ENCODE assay signal across 8 mouse cellular contexts in the genomic region with DNA sequence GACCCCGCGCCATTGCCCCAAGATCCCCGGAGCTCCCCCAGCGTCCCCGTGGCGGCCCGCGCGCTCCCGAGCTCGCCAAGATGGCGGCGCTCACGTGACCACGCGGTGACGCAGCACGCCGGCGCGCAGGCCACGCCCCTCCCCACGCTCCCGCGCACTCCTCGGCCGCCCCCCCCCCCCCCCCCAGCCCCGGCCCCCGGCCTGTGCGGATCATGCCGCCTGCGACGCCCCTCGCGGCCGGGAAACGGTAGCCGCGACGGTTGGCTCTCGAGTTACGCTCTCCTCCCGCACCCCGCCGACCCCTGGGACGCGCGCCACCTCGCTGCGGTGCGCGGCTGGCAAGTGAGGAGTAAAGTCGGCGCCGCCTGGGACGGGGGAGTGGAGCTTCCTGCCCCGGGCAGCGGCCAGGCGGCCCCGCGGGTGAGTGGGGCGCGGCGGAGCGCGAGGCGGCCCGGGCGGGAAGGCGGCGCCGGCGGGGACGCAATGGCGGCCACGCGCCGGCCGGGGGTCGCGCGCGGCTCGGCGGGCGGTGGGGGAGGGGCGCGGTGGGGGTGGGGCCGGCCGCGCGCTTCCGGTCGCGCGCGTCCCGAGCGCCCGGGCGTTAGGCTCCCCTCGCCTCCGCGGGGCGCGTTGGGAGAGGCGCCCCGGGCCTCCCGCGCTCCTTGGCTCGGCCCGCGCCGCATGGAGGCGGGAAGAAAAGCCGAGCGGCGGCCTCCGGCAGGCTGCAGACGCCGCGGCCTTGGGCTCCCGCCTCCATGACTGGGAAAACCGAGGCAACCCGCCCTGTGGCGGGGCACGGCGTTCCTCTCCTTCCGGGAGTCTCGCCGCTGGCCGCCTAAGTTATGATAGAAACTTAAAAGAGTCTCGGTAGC. TPM values are rescaled to one million over a fixed set of nuclear protein-coding genes. Genes with fewer than 3 reads are reported as not detected.
DNase-seq lines count a peak whose midpoint lies in the region; ATAC-seq and TF ChIP-seq lines count a peak whose summit lies in the region.

A gene (plus strand): TSS at position 157 of the 872 bp plus-strand sequence.

- peak within 1 kb of the TSS; percentile 100 for H3K27ac ChIP-seq in forebrain, embryonic 15.5 days (replicated peaks)
- H3K27ac ChIP-seq in lung, embryonic 14.5 days (ENCODE audit: low read depth) = peak within 1 kb of the TSS; percentile 100

- H3K27me3 ChIP-seq in G1E (ENCODE audit: insufficient read depth, low read length) = no peaks in the 10 kb centered on the region
- H3K27me3 ChIP-seq in forebrain, embryonic 15.5 days = no peaks in the 10 kb centered on the region
- H3K27me3 ChIP-seq in lung, embryonic 14.5 days (ENCODE audit: insufficient read depth, low read length) = no peaks in the 10 kb centered on the region

- intact Hi-C loops in heart, postnatal 14 days (cut with DNase I) = no loop called here

- WGBS in forebrain, embryonic 15.5 days = under 1% methylated on average over 103 of the region's 133 CpGs
- WGBS in large intestine, adult 2 months = 1% methylated on average over 82 of the region's 133 CpGs
- under 1% methylated on average over 101 of the region's 133 CpGs for WGBS in lung, embryonic 14.5 days

- H3K9ac ChIP-seq in forebrain, embryonic 15.5 days (replicated peaks) = peak within 1 kb of the TSS; percentile 100
- peak within 1 kb of the TSS; percentile 99 for H3K9ac ChIP-seq in lung, embryonic 14.5 days

- peaks cover 24% of the 10 kb centered on the region for H3K9me3 ChIP-seq in G1E (replicated peaks)
- H3K9me3 ChIP-seq in forebrain, embryonic 15.5 days = no peaks in the 10 kb centered on the region
- H3K9me3 ChIP-seq in lung, embryonic 14.5 days (ENCODE audit: low read depth, low read length) = 0 out of 2 replicates have a peak, but pooled peaks cover 3% of the 10 kb centered on the region

- H3K4me1 ChIP-seq in G1E (ENCODE audit: insufficient read depth, low read depth, low read length) = peaks cover 46% of the 10 kb centered on the region
- H3K4me1 ChIP-seq in forebrain, embryonic 15.5 days = peaks cover 27% of the 10 kb centered on the region
- 0 out of 2 replicates have a peak, but pooled peaks cover 5% of the 10 kb centered on the region for H3K4me1 ChIP-seq in lung, embryonic 14.5 days (ENCODE audit: insufficient read depth)

- no peak for TF ChIP-seq CTCF in G1E (IDR thresholded peaks at IDR 0.05; ENCODE audit: low read depth, low read length)
- peak; percentile 25; the same call in 1 of the 2 replicates for TF ChIP-seq CTCF in lung, embryonic 14.5 days (IDR thresholded peaks at IDR 0.05; ENCODE audit: low read depth)

- peak; percentile 43; the same call in 1 of the 2 replicates for ATAC-seq in G1E (ENCODE audit: extremely low read depth, insufficient number of reproducible peaks, low FRiP score, poor library complexity, severe bottlenecking)
- peak; percentile 82 for ATAC-seq in forebrain, embryonic 15.5 days (replicated peaks)
- ATAC-seq in lung, embryonic 14.5 days (ENCODE audit: insufficient read depth) = peak; percentile 84
- peak; percentile 60 for ATAC-seq in neutrophil, adult 5-6 weeks (ENCODE audit: extremely low read depth, insufficient number of reproducible peaks, low FRiP score, poor library complexity, severe bottlenecking)

- peaks cover 56% of the 10 kb centered on the region for H3K36me3 ChIP-seq in G1E (replicated peaks)
- H3K36me3 ChIP-seq in forebrain, embryonic 15.5 days = no peaks in the 10 kb centered on the region
- peaks cover 5% of the 10 kb centered on the region for H3K36me3 ChIP-seq in lung, embryonic 14.5 days (ENCODE audit: insufficient read depth)

- peak within 1 kb of the TSS; percentile 86 for H3K4me3 ChIP-seq in G1E (ENCODE audit: low read depth, low read length)
- peak within 1 kb of the TSS; percentile 97 for H3K4me3 ChIP-seq in forebrain, embryonic 15.5 days
- peak within 1 kb of the TSS; percentile 84 for H3K4me3 ChIP-seq in lung, embryonic 14.5 days (ENCODE audit: low read depth, low read length)

- peak within 1 kb of the TSS; percentile 48 for H3K4me2 ChIP-seq in forebrain, embryonic 15.5 days (replicated peaks)
- H3K4me2 ChIP-seq in lung, embryonic 14.5 days = peak within 1 kb of the TSS; percentile 82

- peak; percentile 86 for DNase-seq in G1E (ENCODE audit: low spot score)
- peak; percentile 93 for DNase-seq in cerebellum, adult 11 months
- DNase-seq in heart, postnatal 14 days = peak; percentile 95 to 96
- no peak for DNase-seq in large intestine, adult 2 months (ENCODE audit: low read depth, low spot score)
- DNase-seq in lung, embryonic 14.5 days = peak; percentile 97
- DNase-seq in thymus, adult 18-20 months = peak; percentile 80

RNA-seq across cellular contexts. Expression of the gene that starts here (rescaled TPM):
- total RNA-seq in G1E (2014; fragmentation: Nextera tagmentation) = 72.0 and 75.1 TPM in 2 replicates
- total RNA-seq in G1E (2017) = 49.7 and 68.8 TPM in 2 replicates
- polyA plus RNA-seq in G1E (2012) = 44.9 and 60.0 TPM in 2 replicates
- polyA plus RNA-seq in forebrain, embryonic 15.5 days (2015; fragmentation: Nextera tagmentation; extraction: Ambion mirVana) = 19.9 and 20.5 TPM in 2 replicates
- total RNA-seq in heart, postnatal 14 days (2021) = 10 to 100 TPM; 44.0 to 48.4 TPM
- 32.9 and 35.7 TPM in 2 replicates for polyA plus RNA-seq in large intestine, adult 2 months (2012; rRNA removed)
- polyA plus RNA-seq in lung, embryonic 14.5 days (2014; fragmentation: Nextera tagmentation; extraction: Ambion mirVana) = 52.9 and 56.9 TPM in 2 replicates
- 81.8 and 86.3 TPM in 2 replicates for total RNA-seq in neutrophil, adult 5-6 weeks (2017)
